Mouse (Mus musculus): Measurements from ENCODE around the gene Irx4. TPM values are rescaled to one million over a fixed set of nuclear protein-coding genes. Genes with fewer than 3 reads are reported as not detected.

The Irx4 gene
- total and polyA plus RNA-seq, 3 experiments, result not detected

- H3K27me3 ChIP-seq (ENCODE audit: control insufficient read depth in 1 of 2, insufficient read depth in 2 of 2, low read length in 2 of 2), result no peaks in the 10 kb centered on the region
- H3K9ac ChIP-seq (ENCODE audit: control insufficient read depth, low read depth, low read length, poor library complexity, severe bottlenecking), result no peak overlapping the region
- no peaks in the 10 kb centered on the region for H3K4me1 ChIP-seq (ENCODE audit: control insufficient read depth in 1 of 2, insufficient read depth in 2 of 2, low read length in 2 of 2)
- no peaks in the 10 kb centered on the region for H3K9me3 ChIP-seq (replicated peaks; ENCODE audit: insufficient read depth, low read length)
- no peak for DNase-seq (ENCODE audit: low read depth, low spot score)
- TF ChIP-seq ZMIZ1 (IDR thresholded peaks at IDR 0.05; ENCODE audit: low read depth, low read length), result no peak
- TF ChIP-seq ELF1 (IDR thresholded peaks at IDR 0.05; ENCODE audit: low read depth, low read length), result no peak
- no peak for TF ChIP-seq SMC3 (IDR thresholded peaks at IDR 0.05; ENCODE audit: low read depth, low read length)
- no peak for TF ChIP-seq RAD21 (IDR thresholded peaks at IDR 0.05; ENCODE audit: low read depth, low read length)
- no peak for TF ChIP-seq MXI1 (IDR thresholded peaks at IDR 0.05; ENCODE audit: low read depth, low read length)
- no peak for TF ChIP-seq EP300 (IDR thresholded peaks at IDR 0.05; ENCODE audit: low read depth in 1 of 2, low read length in 2 of 2)
- no peaks in the 10 kb centered on the region for H3K36me3 ChIP-seq (ENCODE audit: control insufficient read depth in 1 of 2, insufficient read depth in 2 of 2, low read length in 2 of 2)
- H3K79me2 ChIP-seq (ENCODE audit: control insufficient read depth, insufficient read depth, low read length, poor library complexity), result no peaks in the 10 kb centered on the region
- no peak overlapping the region for H3K27ac ChIP-seq (ENCODE audit: control insufficient read depth, low read depth, low read length)
- no peak overlapping the region for H3K4me3 ChIP-seq (ENCODE audit: control insufficient read depth in 1 of 2, insufficient read depth in 1 of 2, low read depth in 2 of 2, low read length in 2 of 2)
Observed at GRCm38 (mm10) chr13:73236461-73236860, 23.8 kb upstream of the Irx4 start.

- no peaks in the 10 kb centered on the region for H3K36me3 ChIP-seq (ENCODE audit: control insufficient read depth in 1 of 2, insufficient read depth in 2 of 2, low read length in 2 of 2)
- H3K9ac ChIP-seq (ENCODE audit: control insufficient read depth, low read depth, low read length, poor library complexity, severe bottlenecking), result no peak overlapping the region
- no peak for DNase-seq (ENCODE audit: low read depth, low spot score)
- H3K27me3 ChIP-seq (ENCODE audit: control insufficient read depth in 1 of 2, insufficient read depth in 2 of 2, low read length in 2 of 2), result no peaks in the 10 kb centered on the region
- H3K4me3 ChIP-seq (ENCODE audit: control insufficient read depth in 1 of 2, insufficient read depth in 1 of 2, low read depth in 2 of 2, low read length in 2 of 2), result no peak overlapping the region
- TF ChIP-seq ZNF384 (IDR thresholded peaks at IDR 0.05; ENCODE audit: low read depth, low read length) (no peak), ZMIZ1 (IDR thresholded peaks at IDR 0.05; ENCODE audit: low read depth, low read length) (no peak), ZC3H11A (IDR thresholded peaks at IDR 0.05; ENCODE audit: low read depth, low read length) (no peak), TAL1 (IDR thresholded peaks at IDR 0.05; ENCODE audit: low read length) (no peak), JUND (IDR thresholded peaks at IDR 0.05; ENCODE audit: low read depth, low read length) (no peak), SMC3 (IDR thresholded peaks at IDR 0.05; ENCODE audit: low read depth, low read length) (no peak)
- no peaks in the 10 kb centered on the region for H3K4me1 ChIP-seq (ENCODE audit: control insufficient read depth in 1 of 2, insufficient read depth in 2 of 2, low read length in 2 of 2)
- H3K79me2 ChIP-seq (ENCODE audit: control insufficient read depth, insufficient read depth, low read length, poor library complexity), result no peaks in the 10 kb centered on the region
- no peak overlapping the region for H3K27ac ChIP-seq (ENCODE audit: control insufficient read depth, low read depth, low read length)
- H3K9me3 ChIP-seq (replicated peaks; ENCODE audit: insufficient read depth, low read length), result no peaks in the 10 kb centered on the region
Observed at GRCm38 (mm10) chr13:73239191-73239746, 21.0 kb upstream of the Irx4 start.

- H3K4me3 ChIP-seq (ENCODE audit: control insufficient read depth in 1 of 2, insufficient read depth in 1 of 2, low read depth in 2 of 2, low read length in 2 of 2), result no peak overlapping the region
- H3K27me3 ChIP-seq (ENCODE audit: control insufficient read depth in 1 of 2, insufficient read depth in 2 of 2, low read length in 2 of 2), result no peaks in the 10 kb centered on the region
- no peaks in the 10 kb centered on the region for H3K36me3 ChIP-seq (ENCODE audit: control insufficient read depth in 1 of 2, insufficient read depth in 2 of 2, low read length in 2 of 2)
- no peaks in the 10 kb centered on the region for H3K4me1 ChIP-seq (ENCODE audit: control insufficient read depth in 1 of 2, insufficient read depth in 2 of 2, low read length in 2 of 2)
- H3K9ac ChIP-seq (ENCODE audit: control insufficient read depth, low read depth, low read length, poor library complexity, severe bottlenecking), result no peak overlapping the region
- DNase-seq (ENCODE audit: low read depth, low spot score), result no peak
- H3K79me2 ChIP-seq (ENCODE audit: control insufficient read depth, insufficient read depth, low read length, poor library complexity), result no peaks in the 10 kb centered on the region
- no peaks in the 10 kb centered on the region for H3K9me3 ChIP-seq (replicated peaks; ENCODE audit: insufficient read depth, low read length)
- TF ChIP-seq CHD2 (IDR thresholded peaks at IDR 0.05; ENCODE audit: low read length), result no peak
- TF ChIP-seq E2F4 (IDR thresholded peaks at IDR 0.05; ENCODE audit: borderline replicate concordance, low read depth, low read length), result no peak
- TF ChIP-seq NRF1 (IDR thresholded peaks at IDR 0.05; ENCODE audit: insufficient read depth, low read depth, low read length, poor library complexity, severe bottlenecking), result no peak
- TF ChIP-seq MYC (IDR thresholded peaks at IDR 0.05; ENCODE audit: low read depth, low read length), result no peak
- TF ChIP-seq TCF12 (IDR thresholded peaks at IDR 0.05; ENCODE audit: low read depth, low read length), result no peak
- TF ChIP-seq KAT2A (conservative IDR thresholded peaks at IDR 0.05; ENCODE audit: low read depth, low read length), result no peak
- no peak for TF ChIP-seq POLR2AphosphoS5 (IDR thresholded peaks at IDR 0.05; ENCODE audit: borderline replicate concordance, low read depth, low read length)
- TF ChIP-seq CTCF (IDR thresholded peaks at IDR 0.05 in 2 of 3, conservative IDR thresholded peaks at IDR 0.05 in 1 of 3; ENCODE audit: control insufficient read depth in 1 of 3, insufficient read depth in 1 of 3, low read depth in 2 of 3, low read length in 3 of 3, poor library complexity in 1 of 3, severe bottlenecking in 1 of 3), result no peak
- no peak for TF ChIP-seq JUND (IDR thresholded peaks at IDR 0.05; ENCODE audit: low read depth, low read length)
- TF ChIP-seq ZNF384 (IDR thresholded peaks at IDR 0.05; ENCODE audit: low read depth, low read length), result no peak
- TF ChIP-seq ZMIZ1 (IDR thresholded peaks at IDR 0.05; ENCODE audit: low read depth, low read length), result no peak
- no peak for TF ChIP-seq USF2 (IDR thresholded peaks at IDR 0.05; ENCODE audit: borderline replicate concordance in 1 of 2, insufficient read depth in 1 of 2, low read depth in 1 of 2, low read length in 2 of 2)
- no peak for TF ChIP-seq ELF1 (IDR thresholded peaks at IDR 0.05; ENCODE audit: low read depth, low read length)
- no peak for TF ChIP-seq HCFC1 (IDR thresholded peaks at IDR 0.05; ENCODE audit: low read depth, low read length)
- TF ChIP-seq TBP (IDR thresholded peaks at IDR 0.05; ENCODE audit: low read depth, low read length), result no peak
- no peak overlapping the region for H3K27ac ChIP-seq (ENCODE audit: control insufficient read depth, low read depth, low read length)
Observed at GRCm38 (mm10) chr13:73242556-73242955, 17.7 kb upstream of the Irx4 start.
